Mouse (Mus musculus): ENCODE measurements around the gene Kat2b. TPM values are rescaled to one million over a fixed set of nuclear protein-coding genes. Genes with fewer than 3 reads are reported as not detected.

Gene Kat2b
- polyA plus RNA-seq (2014; fragmentation: Illumina TruSeq; extraction: RNeasy Lipid Tissue Mini Kit (QIAGEN cat#74804); ENCODE audit: low read depth, low replicate concordance), result 170 TPM

DNA sequence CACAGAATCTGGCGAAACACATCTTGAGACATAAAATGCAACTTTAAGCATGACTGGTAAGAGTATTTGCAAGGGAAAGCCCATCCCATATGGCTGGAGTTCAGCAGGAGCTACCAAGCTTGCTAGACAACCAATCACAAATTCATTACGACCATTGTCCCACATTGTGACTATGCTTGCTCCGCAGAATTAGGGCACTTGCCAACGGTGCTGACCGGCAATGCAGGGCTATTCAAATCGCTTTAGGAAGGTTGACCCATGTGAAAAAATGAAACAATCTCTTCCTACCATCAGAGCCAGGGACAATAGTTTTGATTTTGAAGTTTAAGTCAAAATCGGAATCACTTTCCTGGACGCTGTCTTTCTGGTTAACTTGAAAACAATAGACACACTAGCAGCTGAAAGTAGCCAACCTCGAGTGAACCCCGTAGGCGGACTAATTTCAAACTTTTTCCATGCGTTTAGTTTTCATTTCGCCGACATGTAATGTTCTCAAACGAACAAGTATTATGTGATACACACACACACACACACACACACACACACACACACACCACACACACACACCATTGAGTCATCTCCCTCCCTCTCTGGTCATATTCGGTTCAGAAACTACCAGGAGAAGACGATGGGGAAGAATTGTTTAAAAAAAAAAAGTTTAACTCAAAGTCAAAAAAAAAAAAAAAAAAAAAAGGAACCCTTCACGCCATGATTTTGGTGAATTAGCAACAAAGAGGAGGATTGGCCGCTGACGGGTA is at the start of gene Kat2b:
Kat2b (plus strand) TSS at position 701 of the 758 bp plus-strand sequence.

DNA sequence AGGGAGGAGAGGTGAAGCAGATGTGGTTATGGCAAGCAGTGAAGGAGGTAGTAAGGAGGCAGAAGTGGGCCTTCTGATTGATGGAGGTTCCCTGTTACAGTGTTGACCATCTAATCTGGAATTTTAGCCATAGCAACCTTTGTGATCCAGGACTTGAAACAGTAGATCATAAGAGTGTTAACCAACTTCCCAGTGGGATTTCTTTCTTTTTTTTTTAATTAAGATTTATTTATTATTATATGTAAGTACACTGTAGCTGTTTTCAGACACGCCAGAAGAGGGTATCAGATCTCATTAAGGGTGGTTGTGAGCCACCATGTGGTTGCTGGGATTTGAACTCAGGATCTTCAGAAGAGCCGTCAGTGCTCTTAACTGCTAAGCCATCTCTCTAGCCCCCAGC is 27.3 kb upstream of the Kat2b start, which contains the start of gene Pp2d1:
Pp2d1 (minus strand) TSS at position 101 of the 400 bp plus-strand sequence.

DNA sequence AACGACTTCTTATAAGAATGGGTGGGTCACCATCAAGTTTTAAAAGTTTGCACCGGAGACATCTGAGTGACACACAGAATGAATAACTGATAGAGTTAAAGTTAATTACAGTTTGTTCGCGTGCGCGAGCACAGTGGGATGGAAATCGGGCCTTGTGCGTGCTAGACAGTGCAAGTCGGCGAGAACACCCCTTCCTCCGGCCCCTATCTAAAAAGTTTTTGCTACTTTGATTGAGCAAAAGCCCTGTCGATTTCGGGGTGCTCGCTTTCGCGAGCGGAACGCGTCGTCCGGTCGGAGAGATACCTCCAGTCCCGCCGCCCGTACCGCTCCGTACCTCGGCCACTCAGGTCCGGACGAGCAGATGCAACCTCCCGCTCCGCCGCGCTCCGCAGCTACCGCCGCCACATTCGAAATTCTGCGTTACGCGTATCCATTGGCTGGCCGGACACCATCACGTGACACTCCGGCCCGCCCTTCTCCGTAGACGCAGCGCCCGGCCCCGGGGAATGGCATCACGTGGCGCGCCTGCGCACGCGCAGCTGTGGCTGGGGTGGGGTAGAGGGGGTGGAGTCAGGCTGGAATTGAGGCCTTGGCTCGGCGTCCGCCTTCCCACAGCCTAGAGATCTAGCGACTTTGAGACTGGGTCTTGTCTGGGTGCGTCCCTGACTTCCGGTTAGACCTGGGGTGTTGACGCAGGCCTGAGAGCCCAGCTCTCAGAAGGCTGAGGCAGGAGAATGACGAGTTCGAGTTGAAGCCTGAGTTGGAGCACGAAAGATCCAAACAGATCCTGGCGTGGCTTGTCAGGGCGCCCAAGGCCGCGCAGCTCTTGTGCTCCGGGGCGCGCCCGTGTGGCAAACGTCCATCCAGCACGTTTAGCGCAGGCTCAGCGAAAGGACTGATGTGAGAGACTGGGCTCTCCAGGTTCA is 122.5 kb downstream of the Kat2b start, which contains the start of gene Sgo1:
Sgo1 (minus strand) TSS at position 457 of the 926 bp plus-strand sequence.

Other genes with a start within 250 kb of the Kat2b start
- gene Efhb, start 103.5 kb upstream of the Kat2b start, polyA plus RNA-seq (2014; fragmentation: Illumina TruSeq; extraction: RNeasy Lipid Tissue Mini Kit (QIAGEN cat#74804); ENCODE audit: low read depth, low replicate concordance), result 2.4 TPM
- 338 TPM for gene Rab5a, start 87.6 kb upstream of the Kat2b start, polyA plus RNA-seq (2014; fragmentation: Illumina TruSeq; extraction: RNeasy Lipid Tissue Mini Kit (QIAGEN cat#74804); ENCODE audit: low read depth, low replicate concordance)
- not detected for gene Pp2d1, start 27.4 kb upstream of the Kat2b start, polyA plus RNA-seq (2014; fragmentation: Illumina TruSeq; extraction: RNeasy Lipid Tissue Mini Kit (QIAGEN cat#74804); ENCODE audit: low read depth, low replicate concordance)
- gene Sgo1, start 122.5 kb downstream of the Kat2b start, polyA plus RNA-seq (2014; fragmentation: Illumina TruSeq; extraction: RNeasy Lipid Tissue Mini Kit (QIAGEN cat#74804); ENCODE audit: low read depth, low replicate concordance), result 12.0 TPM